Mouse (Mus musculus): ENCODE results near the gene Rhbdd3.
A peak's percentile ranks its signal among the peaks of the same experiment; 100 is the strongest.

Gene Rhbdd3

GRCm38 (mm10) chr11:5098736-5099542 lies at the start of gene Rhbdd3, which contains the start of gene Ewsr1:
Gene Rhbdd3, plus strand, starts transcription at chr11:5098926.
Gene Ewsr1, minus strand, starts transcription at chr11:5099266.
- peak; percentile 91 to 92 for DNase-seq (ENCODE audit: low spot score in 2 of 2)

GRCm38 (mm10) chr11:5051629-5052028 lies 47.1 kb upstream of the Rhbdd3 start:
- DNase-seq (ENCODE audit: low spot score in 2 of 2): no peak

GRCm38 (mm10) chr11:5052200-5052854 lies 46.4 kb upstream of the Rhbdd3 start:
- DNase-seq (ENCODE audit: low spot score in 2 of 2): peak; percentile 56 to 85

GRCm38 (mm10) chr11:5054151-5054550 lies 44.6 kb upstream of the Rhbdd3 start:
- DNase-seq (ENCODE audit: low spot score in 2 of 2): no peak

- no peak for DNase-seq (ENCODE audit: low spot score in 2 of 2)
Observed at GRCm38 (mm10) chr11:5054874-5055273, 43.9 kb upstream of the Rhbdd3 start.

GRCm38 (mm10) chr11:5055945-5056938 lies 42.5 kb upstream of the Rhbdd3 start:
- no peak for DNase-seq (ENCODE audit: low spot score in 2 of 2)

GRCm38 (mm10) chr11:5057064-5057463 lies 41.7 kb upstream of the Rhbdd3 start:
- DNase-seq (ENCODE audit: low spot score in 2 of 2): no peak

GRCm38 (mm10) chr11:5057541-5057855 lies 41.2 kb upstream of the Rhbdd3 start:
- no peak for DNase-seq (ENCODE audit: low spot score in 2 of 2)

- peak in 1 of 2 experiments; percentile 37 for DNase-seq (ENCODE audit: low spot score in 2 of 2)
Observed at GRCm38 (mm10) chr11:5057856-5058641, 40.7 kb upstream of the Rhbdd3 start, which contains the start of gene Rasl10a. Gene Rasl10a, plus strand, starts transcription at chr11:5058128.

- DNase-seq (ENCODE audit: low spot score in 2 of 2): no peak
Observed at GRCm38 (mm10) chr11:5058783-5059182, 39.9 kb upstream of the Rhbdd3 start.

- no peak for DNase-seq (ENCODE audit: low spot score in 2 of 2)
Observed at GRCm38 (mm10) chr11:5059230-5059629, 39.5 kb upstream of the Rhbdd3 start.

GRCm38 (mm10) chr11:5059704-5060156 lies 39.0 kb upstream of the Rhbdd3 start:
- peak in 1 of 2 experiments; percentile 65 for DNase-seq (ENCODE audit: low spot score in 2 of 2)

- no peak for DNase-seq (ENCODE audit: low spot score in 2 of 2)
Observed at GRCm38 (mm10) chr11:5060756-5061412, 37.8 kb upstream of the Rhbdd3 start.

GRCm38 (mm10) chr11:5061413-5062139 lies 37.1 kb upstream of the Rhbdd3 start:
- DNase-seq (ENCODE audit: low spot score in 2 of 2): peak; percentile 92 to 93

- no peak for DNase-seq (ENCODE audit: low spot score in 2 of 2)
Observed at GRCm38 (mm10) chr11:5062326-5062725, 36.4 kb upstream of the Rhbdd3 start.

- peak in 1 of 2 experiments; percentile 26 for DNase-seq (ENCODE audit: low spot score in 2 of 2)
Observed at GRCm38 (mm10) chr11:5062860-5063505, 35.7 kb upstream of the Rhbdd3 start.

- no peak for DNase-seq (ENCODE audit: low spot score in 2 of 2)
Observed at GRCm38 (mm10) chr11:5063561-5064281, 35.0 kb upstream of the Rhbdd3 start.

GRCm38 (mm10) chr11:5064282-5065055 lies 34.3 kb upstream of the Rhbdd3 start:
- no peak for DNase-seq (ENCODE audit: low spot score in 2 of 2)
